Mouse (Mus musculus) liver, postnatal 0 days (tissue): ENCODE measurements at regions not wholly inside any gene's neighbourhood (a gene's known extent, or its start where the extent isn't known, plus 50 kb on each side); places are given as distances from the start of the nearest gene placed in this dataset.

Experiments used
- CTCF ChIP-seq: sonication (generic); IDR thresholded peaks from 2 replicates; pipeline ENCODE4 v1.5.1; 2016; ENCODE audit warnings: antibody characterized with exemption, low read depth
- EP300 ChIP-seq: IDR thresholded peaks from 2 replicates; pipeline ENCODE4 v1.6.1; 2016; ENCODE audit warnings: antibody characterized with exemption, low read depth, mild to moderate bottlenecking

- TF ChIP-seq CTCF (no peak), EP300 (no peak)
These were observed 167.9 kb downstream of the Rplp1 start for GRCm38 (mm10) chr9:61746401-61746800.
